Mouse (Mus musculus): ENCODE results near the gene Rarres2. TPM values are rescaled to one million over a fixed set of nuclear protein-coding genes. Genes with fewer than 3 reads are reported as not detected.
"Not testable (repeated sequence)": the region's sequence is repeated elsewhere in the genome, so short reads cannot be mapped to it uniquely, and the experiment has no call there.

Rarres2 gene
- total and polyA plus RNA-seq, 3 experiments, result not detected

GRCm38 (mm10) chr6:48529261-48529660 lies 43.3 kb downstream of the Rarres2 start:
- H3K4me3 ChIP-seq (ENCODE audit: control insufficient read depth in 1 of 2, insufficient read depth in 1 of 2, low read depth in 2 of 2, low read length in 2 of 2), result no peak overlapping the region
- no peaks in the 10 kb centered on the region for H3K27me3 ChIP-seq (ENCODE audit: control insufficient read depth in 1 of 2, insufficient read depth in 2 of 2, low read length in 2 of 2)
- H3K27ac ChIP-seq (ENCODE audit: control insufficient read depth, low read depth, low read length), result no peak overlapping the region
- no peak overlapping the region for H3K9ac ChIP-seq (ENCODE audit: control insufficient read depth, low read depth, low read length, poor library complexity, severe bottlenecking)
- no peaks in the 10 kb centered on the region for H3K36me3 ChIP-seq (ENCODE audit: control insufficient read depth in 1 of 2, insufficient read depth in 2 of 2, low read length in 2 of 2)
- H3K79me2 ChIP-seq (ENCODE audit: control insufficient read depth, insufficient read depth, low read length, poor library complexity), result no peaks in the 10 kb centered on the region
- no peak for DNase-seq (ENCODE audit: low read depth, low spot score)
- TF ChIP-seq USF2 (IDR thresholded peaks at IDR 0.05; ENCODE audit: borderline replicate concordance in 1 of 2, insufficient read depth in 1 of 2, low read depth in 1 of 2, low read length in 2 of 2) (no peak), ZNF384 (IDR thresholded peaks at IDR 0.05; ENCODE audit: low read depth, low read length) (no peak), ELF1 (IDR thresholded peaks at IDR 0.05; ENCODE audit: low read depth, low read length) (no peak), TBP (IDR thresholded peaks at IDR 0.05; ENCODE audit: low read depth, low read length) (no peak), BHLHE40 (IDR thresholded peaks at IDR 0.05; ENCODE audit: borderline replicate concordance, low read depth, low read length) (no peak), CTCF (IDR thresholded peaks at IDR 0.05 in 2 of 3, conservative IDR thresholded peaks at IDR 0.05 in 1 of 3; ENCODE audit: control insufficient read depth in 1 of 3, insufficient read depth in 1 of 3, low read depth in 2 of 3, low read length in 3 of 3, poor library complexity in 1 of 3, severe bottlenecking in 1 of 3) (no peak), ZKSCAN1 (IDR thresholded peaks at IDR 0.05; ENCODE audit: low read depth, low read length) (no peak), NELFE (IDR thresholded peaks at IDR 0.05; ENCODE audit: low read depth, low read length) (no peak), TAL1 (IDR thresholded peaks at IDR 0.05; ENCODE audit: low read length) (no peak), POLR2AphosphoS2 (IDR thresholded peaks at IDR 0.05; ENCODE audit: low read length) (no peak), MXI1 (IDR thresholded peaks at IDR 0.05; ENCODE audit: low read depth, low read length) (no peak), GATA1 (IDR thresholded peaks at IDR 0.05; ENCODE audit: low read depth, low read length) (no peak), MEF2A (IDR thresholded peaks at IDR 0.05; ENCODE audit: extremely low read depth, insufficient replicate concordance, low read depth, low read length, poor library complexity, severe bottlenecking) (no peak), ZMIZ1 (IDR thresholded peaks at IDR 0.05; ENCODE audit: low read depth, low read length) (no peak), ETS1 (IDR thresholded peaks at IDR 0.05; ENCODE audit: low read depth, low read length) (no peak), CHD1 (IDR thresholded peaks at IDR 0.05; ENCODE audit: low read depth, low read length) (no peak), CHD2 (IDR thresholded peaks at IDR 0.05; ENCODE audit: low read length) (no peak), SMC3 (IDR thresholded peaks at IDR 0.05; ENCODE audit: low read depth, low read length) (no peak), E2F4 (IDR thresholded peaks at IDR 0.05; ENCODE audit: borderline replicate concordance, low read depth, low read length) (no peak)
- no peaks in the 10 kb centered on the region for H3K4me1 ChIP-seq (ENCODE audit: control insufficient read depth in 1 of 2, insufficient read depth in 2 of 2, low read length in 2 of 2)
- no peaks in the 10 kb centered on the region for H3K9me3 ChIP-seq (replicated peaks; ENCODE audit: insufficient read depth, low read length)

GRCm38 (mm10) chr6:48527901-48528300 lies 44.7 kb downstream of the Rarres2 start:
- Histone ChIP-seq H3K27me3 (ENCODE audit: control insufficient read depth in 1 of 2, insufficient read depth in 2 of 2, low read length in 2 of 2) (no peaks in the 10 kb centered on the region), H3K79me2 (ENCODE audit: control insufficient read depth, insufficient read depth, low read length, poor library complexity) (no peaks in the 10 kb centered on the region), H3K4me3 (ENCODE audit: control insufficient read depth in 1 of 2, insufficient read depth in 1 of 2, low read depth in 2 of 2, low read length in 2 of 2) (no peak overlapping the region), H3K4me1 (ENCODE audit: control insufficient read depth in 1 of 2, insufficient read depth in 2 of 2, low read length in 2 of 2) (no peaks in the 10 kb centered on the region), H3K36me3 (ENCODE audit: control insufficient read depth in 1 of 2, insufficient read depth in 2 of 2, low read length in 2 of 2) (no peaks in the 10 kb centered on the region), H3K9ac (ENCODE audit: control insufficient read depth, low read depth, low read length, poor library complexity, severe bottlenecking) (no peak overlapping the region), H3K9me3 (replicated peaks; ENCODE audit: insufficient read depth, low read length) (no peaks in the 10 kb centered on the region), H3K27ac (ENCODE audit: control insufficient read depth, low read depth, low read length) (no peak overlapping the region)
- no peak for TF ChIP-seq TAL1 (IDR thresholded peaks at IDR 0.05; ENCODE audit: low read length)
- DNase-seq (ENCODE audit: low read depth, low spot score), result no peak

- not testable (repeated sequence) for H3K9ac ChIP-seq (ENCODE audit: control insufficient read depth, low read depth, low read length, poor library complexity, severe bottlenecking); H3K27ac ChIP-seq (ENCODE audit: control insufficient read depth, low read depth, low read length); H3K79me2 ChIP-seq (ENCODE audit: control insufficient read depth, insufficient read depth, low read length, poor library complexity); H3K36me3 ChIP-seq (ENCODE audit: control insufficient read depth in 1 of 2, insufficient read depth in 2 of 2, low read length in 2 of 2); H3K4me3 ChIP-seq (ENCODE audit: control insufficient read depth in 1 of 2, insufficient read depth in 1 of 2, low read depth in 2 of 2, low read length in 2 of 2); H3K27me3 ChIP-seq (ENCODE audit: control insufficient read depth in 1 of 2, insufficient read depth in 2 of 2, low read length in 2 of 2); DNase-seq (ENCODE audit: low read depth, low spot score); H3K4me1 ChIP-seq (ENCODE audit: control insufficient read depth in 1 of 2, insufficient read depth in 2 of 2, low read length in 2 of 2); H3K9me3 ChIP-seq (replicated peaks; ENCODE audit: insufficient read depth, low read length)
Observed at GRCm38 (mm10) chr6:48524882-48525281, 47.7 kb downstream of the Rarres2 start.
